In the genomic region with DNA sequence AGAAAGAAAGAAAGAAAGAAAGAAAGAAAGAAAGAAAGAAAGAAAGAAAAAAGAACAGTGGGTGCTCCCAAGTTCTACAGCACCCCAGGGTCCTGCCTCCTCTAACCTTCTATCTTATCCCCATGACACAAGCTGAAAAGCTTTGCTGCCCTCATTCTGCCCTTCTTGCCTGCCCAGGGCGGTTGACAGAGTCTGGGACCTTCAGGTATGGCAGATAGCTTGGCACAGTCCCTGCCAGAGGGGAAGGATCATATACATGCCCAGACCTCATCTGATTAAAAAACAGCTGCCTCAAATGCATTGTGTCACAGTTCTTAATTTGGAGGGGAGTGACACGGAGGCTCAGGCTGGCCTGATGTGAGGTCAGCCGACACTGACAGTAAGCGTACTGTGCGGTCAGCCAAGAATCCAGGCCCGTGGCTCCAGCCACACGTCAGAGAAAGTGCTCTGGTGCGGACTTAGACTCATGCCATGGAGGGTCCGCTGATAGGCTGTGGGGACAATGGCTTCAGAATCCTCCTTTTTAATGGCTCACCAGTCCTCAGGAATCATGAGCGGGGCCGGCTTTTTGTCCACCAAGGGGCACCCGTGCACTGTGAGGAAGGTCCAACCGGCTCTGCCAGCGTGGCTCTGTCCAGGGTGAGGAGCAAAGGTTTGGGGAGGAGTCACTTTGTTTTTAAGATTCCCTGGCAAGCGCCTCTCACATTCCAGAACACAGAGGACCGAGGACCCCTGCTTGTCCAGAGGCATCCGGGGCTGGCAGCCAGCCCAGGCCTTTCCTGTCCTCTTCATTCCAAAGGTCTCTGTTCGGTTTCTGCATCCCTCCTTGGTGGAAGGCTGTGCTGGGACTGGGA, we compare ENCODE assay signal across 8 mouse cellular contexts. TPM values are rescaled to one million over a fixed set of nuclear protein-coding genes. Genes with fewer than 3 reads are reported as not detected.
DNase-seq lines count a peak whose midpoint lies in the region; ATAC-seq and TF ChIP-seq lines count a peak whose summit lies in the region.

No protein-coding gene starts in this region.

- intact Hi-C loops in gastrocnemius, postnatal 36 days (cut with DNase I) = loop anchor here (1.0 to 5.0 kb wide), 3 partner anchors 47 to 146 kb away; no protein-coding TSS in a partner anchor

- H3K9ac ChIP-seq in intestine, embryonic 15.5 days = no peak overlapping the region
- H3K9ac ChIP-seq in limb, embryonic 14.5 days (ENCODE audit: low read depth, low read length, severe bottlenecking) = no peak overlapping the region
- no peak overlapping the region for H3K9ac ChIP-seq in midbrain, embryonic 14.5 days (replicated peaks; ENCODE audit: low read length)

- H3K27ac ChIP-seq in cortical plate, adult 2 months (ENCODE audit: insufficient read depth, low read length) = no peak overlapping the region
- peak overlapping the region; percentile 64 for H3K27ac ChIP-seq in intestine, embryonic 15.5 days
- H3K27ac ChIP-seq in limb, embryonic 14.5 days (replicated peaks; ENCODE audit: low read depth, low read length) = 0 out of 2 replicates have a peak overlapping the region, but pooled peaks have one; percentile 5
- no peak overlapping the region for H3K27ac ChIP-seq in midbrain, embryonic 14.5 days (replicated peaks; ENCODE audit: low read depth, low read length)
- peak overlapping the region; percentile 43; the same call in 1 of the 2 replicates for H3K27ac ChIP-seq in testis, adult 2 months (ENCODE audit: control insufficient read depth, insufficient read depth, low read depth, low read length)

- 21% methylated on average over 18 of the region's 18 CpGs for WGBS in intestine, embryonic 15.5 days
- WGBS in limb, embryonic 14.5 days = 28% methylated on average over 17 of the region's 18 CpGs
- WGBS in midbrain, embryonic 14.5 days = 12% methylated on average over 18 of the region's 18 CpGs

- TF ChIP-seq CTCF in cortical plate, adult 2 months (IDR thresholded peaks at IDR 0.05; ENCODE audit: extremely low read depth, insufficient read depth, low read length) = peak; percentile 50
- TF ChIP-seq CTCF in testis, adult 2 months (IDR thresholded peaks at IDR 0.05; ENCODE audit: control insufficient read depth, insufficient read depth, insufficient replicate concordance, low read depth, low read length) = peak; percentile 54; the same call in 1 of the 2 replicates

- H3K4me1 ChIP-seq in cortical plate, adult 2 months (ENCODE audit: control insufficient read depth, insufficient read depth, low read length) = no peaks in the 10 kb centered on the region
- peaks cover 21% of the 10 kb centered on the region for H3K4me1 ChIP-seq in intestine, embryonic 15.5 days (replicated peaks)
- H3K4me1 ChIP-seq in limb, embryonic 14.5 days (ENCODE audit: control insufficient read depth, insufficient read depth, low read length) = peaks cover 21% of the 10 kb centered on the region
- 0 out of 2 replicates have a peak, but pooled peaks cover 2% of the 10 kb centered on the region for H3K4me1 ChIP-seq in midbrain, embryonic 14.5 days (ENCODE audit: control insufficient read depth, insufficient read depth, low read length)
- H3K4me1 ChIP-seq in testis, adult 2 months (ENCODE audit: control insufficient read depth, insufficient read depth, low read length) = peaks cover 9% of the 10 kb centered on the region; the same call in 1 of the 2 replicates

- H3K9me3 ChIP-seq in intestine, embryonic 15.5 days = no peaks in the 10 kb centered on the region
- H3K9me3 ChIP-seq in limb, embryonic 14.5 days (ENCODE audit: control insufficient read depth, low read length) = no peaks in the 10 kb centered on the region
- H3K9me3 ChIP-seq in midbrain, embryonic 14.5 days (ENCODE audit: control insufficient read depth, low read length) = no peaks in the 10 kb centered on the region

- peak; percentile 85 for DNase-seq in adrenal gland, postnatal 10 days
- DNase-seq in gastrocnemius, postnatal 36 days = peak; percentile 67 to 83
- peak; percentile 82 for DNase-seq in limb, embryonic 14.5 days (ENCODE audit: low spot score)
- DNase-seq in midbrain, embryonic 14.5 days = peak; percentile 78
- no peak for DNase-seq in B cell, adult 2 months

- H3K27me3 ChIP-seq in intestine, embryonic 15.5 days (replicated peaks) = no peaks in the 10 kb centered on the region
- H3K27me3 ChIP-seq in limb, embryonic 14.5 days (ENCODE audit: control insufficient read depth, insufficient read depth, low read length) = no peaks in the 10 kb centered on the region
- no peaks in the 10 kb centered on the region for H3K27me3 ChIP-seq in midbrain, embryonic 14.5 days (ENCODE audit: control insufficient read depth, insufficient read depth, low read length)
- H3K27me3 ChIP-seq in testis, adult 2 months (ENCODE audit: control insufficient read depth, insufficient read depth, low read length) = no peaks in the 10 kb centered on the region

- H3K4me3 ChIP-seq in cortical plate, adult 2 months (ENCODE audit: insufficient read depth, low read length) = no peak overlapping the region
- H3K4me3 ChIP-seq in intestine, embryonic 15.5 days (replicated peaks) = no peak overlapping the region
- H3K4me3 ChIP-seq in limb, embryonic 14.5 days (replicated peaks; ENCODE audit: low read length) = no peak overlapping the region
- H3K4me3 ChIP-seq in midbrain, embryonic 14.5 days (replicated peaks; ENCODE audit: low read depth, low read length) = no peak overlapping the region
- H3K4me3 ChIP-seq in testis, adult 2 months (ENCODE audit: control insufficient read depth, low read depth, low read length) = no peak overlapping the region

- TF ChIP-seq POLR2A in cortical plate, adult 2 months (IDR thresholded peaks at IDR 0.05; ENCODE audit: extremely low read depth, insufficient read depth, low read length) = no peak
- no peak for TF ChIP-seq POLR2A in limb, embryonic 14.5 days (IDR thresholded peaks at IDR 0.05; ENCODE audit: borderline replicate concordance, extremely low read depth, insufficient read depth, insufficient read length)
- no peak for TF ChIP-seq POLR2A in testis, adult 2 months (IDR thresholded peaks at IDR 0.05; ENCODE audit: control insufficient read depth, low read depth, low read length)

- ATAC-seq in intestine, embryonic 15.5 days = peak; percentile 91
- ATAC-seq in limb, embryonic 14.5 days (ENCODE audit: low FRiP score, low read depth) = peak; percentile 84
- ATAC-seq in midbrain, embryonic 14.5 days (ENCODE audit: low FRiP score, low TSS enrichment) = 0 out of 2 replicates have a peak, but pooled peaks have one; percentile 31

- no peaks in the 10 kb centered on the region for H3K36me3 ChIP-seq in intestine, embryonic 15.5 days
- H3K36me3 ChIP-seq in limb, embryonic 14.5 days (ENCODE audit: control insufficient read depth, insufficient read depth, low read length) = no peaks in the 10 kb centered on the region
- H3K36me3 ChIP-seq in midbrain, embryonic 14.5 days (ENCODE audit: control insufficient read depth, insufficient read depth, low read length) = no peaks in the 10 kb centered on the region
- H3K36me3 ChIP-seq in testis, adult 2 months (ENCODE audit: control insufficient read depth, insufficient read depth, low read length) = no peaks in the 10 kb centered on the region

- peak overlapping the region; percentile 15 for H3K4me2 ChIP-seq in intestine, embryonic 15.5 days (replicated peaks)
- H3K4me2 ChIP-seq in limb, embryonic 14.5 days (replicated peaks; ENCODE audit: low read depth, low read length, severe bottlenecking) = peak overlapping the region; percentile 13
- H3K4me2 ChIP-seq in midbrain, embryonic 14.5 days (ENCODE audit: low read length) = peak overlapping the region; percentile 23

RNA-seq across cellular contexts. Expression of a gene that starts 40.3 kb away (rescaled TPM):
- 10 to 100 TPM; 56.9 to 74.1 TPM for total RNA-seq in adrenal gland, postnatal 10 days (2021)
- polyA plus RNA-seq in cortical plate, adult 2 months (2012; rRNA removed) = 12.0 and 16.0 TPM in 2 replicates
- 10 to 100 TPM; 16.1 to 19.9 TPM for total RNA-seq in gastrocnemius, postnatal 36 days (2021)
- polyA plus RNA-seq in intestine, embryonic 15.5 days (2015; fragmentation: Nextera tagmentation; extraction: Ambion mirVana) = 2.3 and 2.8 TPM in 2 replicates
- 24.5 and 30.3 TPM in 2 replicates for polyA plus RNA-seq in limb, embryonic 14.5 days (2012; rRNA removed)
- polyA plus RNA-seq in limb, embryonic 14.5 days (2014; fragmentation: Nextera tagmentation; extraction: Ambion mirVana) = 13.9 TPM in 2 replicates
- 7.1 and 8.7 TPM in 2 replicates for polyA plus RNA-seq in midbrain, embryonic 14.5 days (2014; fragmentation: Nextera tagmentation; extraction: Ambion mirVana)
- 4.3 and 4.7 TPM in 2 replicates for polyA plus RNA-seq in testis, adult 2 months (2012; rRNA removed)

RNA-seq across cellular contexts. Expression of a gene that starts 53.7 kb away (rescaled TPM):
- total RNA-seq in adrenal gland, postnatal 10 days (2021) = 1 to 10 TPM; 1.7 to 2.5 TPM
- polyA plus RNA-seq in cortical plate, adult 2 months (2012; rRNA removed) = 0.78 and 1.1 TPM in 2 replicates
- total RNA-seq in gastrocnemius, postnatal 36 days (2021) = not detected
- polyA plus RNA-seq in intestine, embryonic 15.5 days (2015; fragmentation: Nextera tagmentation; extraction: Ambion mirVana) = 1.2 TPM in 2 replicates
- polyA plus RNA-seq in limb, embryonic 14.5 days (2012; rRNA removed) = 2.4 and 3.7 TPM in 2 replicates
- polyA plus RNA-seq in limb, embryonic 14.5 days (2014; fragmentation: Nextera tagmentation; extraction: Ambion mirVana) = 1.0 and 1.1 TPM in 2 replicates
- 3.5 and 4.5 TPM in 2 replicates for polyA plus RNA-seq in midbrain, embryonic 14.5 days (2014; fragmentation: Nextera tagmentation; extraction: Ambion mirVana)
- polyA plus RNA-seq in testis, adult 2 months (2012; rRNA removed) = 0.86 and 1.5 TPM in 2 replicates

Comparison
In these comparisons a context has a peak if more than half of its experiments do, and no peak if none do; other contexts are left out.
1. DNase-seq: peak in adrenal gland, postnatal 10 days (single experiment), gastrocnemius, postnatal 36 days (2 of 2), limb, embryonic 14.5 days (single experiment) and midbrain, embryonic 14.5 days (single experiment); none in B cell, adult 2 months (0 of 2).
2. H3K27ac ChIP-seq: peak in intestine, embryonic 15.5 days (single experiment), limb, embryonic 14.5 days (single experiment) and testis, adult 2 months (single experiment); none in cortical plate, adult 2 months (single experiment) and midbrain, embryonic 14.5 days (single experiment).
3. ATAC-seq: peak in every context shown above with its lines; median percentile 91 in intestine, embryonic 15.5 days; 84 in limb, embryonic 14.5 days; 31 in midbrain, embryonic 14.5 days.
4. Peak in every context shown above with its lines, with median percentiles within 50 percentile points of each other: H3K4me2 ChIP-seq.